25 mouse cellular contexts compared by ENCODE assay signal in genomic region chr4:107038303-107038702, GRCm38 (mm10). TPM values are rescaled to one million over a fixed set of nuclear protein-coding genes. Genes with fewer than 3 reads are reported as not detected.
A peak's percentile ranks its signal among the peaks of the same experiment; 100 is the strongest.
DNase-seq lines count a peak whose midpoint lies in the region; ATAC-seq lines count a peak whose summit lies in the region.
"Had no signal": no experiment of that assay in that cellular context is flagged by ENCODE, and none has a peak within 500 bp of the region (broad histone marks: within the 10 kb centered on the region; RNA-seq: fewer than 3 reads in every experiment).

No protein-coding gene starts in this region.

- ATAC-seq in heart, embryonic 13.5 days (ENCODE audit: extremely low read depth, insufficient number of reproducible peaks, low FRiP score, low TSS enrichment), result no peak
- ATAC-seq in hindbrain, embryonic 16.5 days, result no peak
- ATAC-seq in midbrain, embryonic 14.5 days (ENCODE audit: low FRiP score, low TSS enrichment), result no peak
- ATAC-seq: activated CD4-positive, CD25-positive, alpha-beta regulatory T cell, adult 4 months; inflammation-experienced regulatory T-cells, adult 6 months; lung, postnatal 0 days; Patski had no signal

- H3K4me1 ChIP-seq in heart, embryonic 13.5 days, result peaks cover 12% of the 10 kb centered on the region
- peaks cover 7% of the 10 kb centered on the region for H3K4me1 ChIP-seq in hindbrain, embryonic 16.5 days (ENCODE audit: control insufficient read depth, insufficient read depth, low read depth, low read length)
- H3K4me1 ChIP-seq in midbrain, embryonic 14.5 days (ENCODE audit: control insufficient read depth, insufficient read depth, low read length), result no peaks in the 10 kb centered on the region; the same call in 1 of the 2 replicates
- H3K4me1 ChIP-seq: limb, embryonic 13.5 days had no signal

- no peaks in the 10 kb centered on the region for H3K27me3 ChIP-seq in heart, embryonic 13.5 days (replicated peaks)
- H3K27me3 ChIP-seq in hindbrain, embryonic 16.5 days (replicated peaks; ENCODE audit: control insufficient read depth, insufficient read depth, low read length), result no peaks in the 10 kb centered on the region
- no peaks in the 10 kb centered on the region for H3K27me3 ChIP-seq in midbrain, embryonic 14.5 days (ENCODE audit: control insufficient read depth, insufficient read depth, low read length)
- H3K27me3 ChIP-seq: limb, embryonic 13.5 days; Patski had no signal

- H3K4me2 ChIP-seq in heart, embryonic 13.5 days, result no peak overlapping the region
- H3K4me2 ChIP-seq in hindbrain, embryonic 16.5 days (ENCODE audit: low read length), result no peak overlapping the region
- H3K4me2 ChIP-seq in midbrain, embryonic 14.5 days (ENCODE audit: low read length), result no peak overlapping the region
- H3K4me2 ChIP-seq: limb, embryonic 13.5 days had no signal

- H3K4me3 ChIP-seq in heart, embryonic 13.5 days, result no peak overlapping the region
- H3K4me3 ChIP-seq in hindbrain, embryonic 16.5 days (ENCODE audit: low read length), result no peak overlapping the region
- H3K4me3 ChIP-seq in midbrain, embryonic 14.5 days (replicated peaks; ENCODE audit: low read depth, low read length), result no peak overlapping the region
- H3K4me3 ChIP-seq: erythroblast, embryonic 14.5 days; limb, embryonic 13.5 days had no signal

- intact Hi-C loops in heart, postnatal 14 days (cut with DNase I), result no loop called here
- intact Hi-C loops in left cerebral cortex, postnatal 36 days (cut with DNase I), result no loop called here

- no peak overlapping the region for H3K27ac ChIP-seq in heart, embryonic 13.5 days (replicated peaks)
- peak overlapping the region; percentile 48 for H3K27ac ChIP-seq in hindbrain, embryonic 16.5 days (ENCODE audit: low read depth, low read length)
- peak overlapping the region; percentile 16; the same call in 1 of the 2 replicates for H3K27ac ChIP-seq in midbrain, embryonic 14.5 days (replicated peaks; ENCODE audit: low read depth, low read length)
- H3K27ac ChIP-seq: limb, embryonic 13.5 days; liver, embryonic 14.5 days had no signal

- no peaks in the 10 kb centered on the region for H3K9me3 ChIP-seq in heart, embryonic 13.5 days
- H3K9me3 ChIP-seq in hindbrain, embryonic 16.5 days (ENCODE audit: control insufficient read depth, low read length), result no peaks in the 10 kb centered on the region
- no peaks in the 10 kb centered on the region for H3K9me3 ChIP-seq in midbrain, embryonic 14.5 days (ENCODE audit: control insufficient read depth, low read length)
- H3K9me3 ChIP-seq: limb, embryonic 13.5 days had no signal

- H3K9ac ChIP-seq in heart, embryonic 13.5 days, result 0 out of 2 replicates have a peak overlapping the region, but pooled peaks have one; percentile 12
- no peak overlapping the region for H3K9ac ChIP-seq in hindbrain, embryonic 16.5 days (ENCODE audit: low read depth, low read length)
- H3K9ac ChIP-seq in midbrain, embryonic 14.5 days (replicated peaks; ENCODE audit: low read length), result no peak overlapping the region; the same call in 1 of the 2 replicates
- H3K9ac ChIP-seq: limb, embryonic 13.5 days; liver, embryonic 14.5 days had no signal

- H3K36me3 ChIP-seq in heart, embryonic 13.5 days, result peaks cover 96% of the 10 kb centered on the region
- peaks cover 25% of the 10 kb centered on the region for H3K36me3 ChIP-seq in hindbrain, embryonic 16.5 days (ENCODE audit: control insufficient read depth, insufficient read depth, low read length)
- peaks cover 93% of the 10 kb centered on the region for H3K36me3 ChIP-seq in midbrain, embryonic 14.5 days (ENCODE audit: control insufficient read depth, insufficient read depth, low read length)

- no peak for DNase-seq in heart, postnatal 14 days
- DNase-seq in left cerebral cortex, postnatal 36 days (ENCODE audit: low spot score in 2 of 2), result peak; percentile 34 to 47
- DNase-seq in left cerebral cortex, adult 11 months (ENCODE audit: low spot score), result no peak
- DNase-seq in midbrain, embryonic 14.5 days, result no peak
- DNase-seq in ovary, postnatal 14 days (ENCODE audit: low spot score), result no peak
- DNase-seq: adrenal gland, postnatal 14 days; cerebellum, adult 18-20 months; gastrocnemius, postnatal 10 days; kidney, adult 8-10 months; kidney, postnatal 25 days; layer of hippocampus, postnatal 36 days; thymus, postnatal 14 days had no signal

- 75% methylated on average over 4 of the region's 4 CpGs for WGBS in heart, embryonic 13.5 days
- WGBS in hindbrain, embryonic 16.5 days, result 81% methylated on average over 4 of the region's 4 CpGs
- WGBS in midbrain, embryonic 14.5 days, result 89% methylated on average over 4 of the region's 4 CpGs

RNA-seq across cellular contexts. Expression of gene Mrpl37, which starts 28.4 kb away (rescaled TPM):
- polyA plus RNA-seq in heart, embryonic 13.5 days (2015; fragmentation: Nextera tagmentation; extraction: Ambion mirVana), result 86.4 and 91.1 TPM in 2 replicates
- 10 to 100 TPM; 90.0 to 98.9 TPM for total RNA-seq in heart, postnatal 14 days (2021)
- total RNA-seq in left cerebral cortex, postnatal 36 days (2021), result 10 to 100 TPM; 56.1 to 58.9 TPM
- 83.2 and 86.8 TPM in 2 replicates for polyA plus RNA-seq in hindbrain, embryonic 16.5 days (2015; fragmentation: Nextera tagmentation; extraction: Ambion mirVana)
- polyA plus RNA-seq in midbrain, embryonic 14.5 days (2014; fragmentation: Nextera tagmentation; extraction: Ambion mirVana), result 72.9 and 85.5 TPM in 2 replicates

RNA-seq across cellular contexts. Expression of gene Cyb5rl, which starts 28.5 kb away (rescaled TPM):
- polyA plus RNA-seq in heart, embryonic 13.5 days (2015; fragmentation: Nextera tagmentation; extraction: Ambion mirVana), result 4.3 and 4.6 TPM in 2 replicates
- total RNA-seq in heart, postnatal 14 days (2021), result 10 to 100 TPM; 11.7 to 14.5 TPM
- total RNA-seq in left cerebral cortex, postnatal 36 days (2021), result 1 to 10 TPM; 4.7 to 7.4 TPM
- 4.4 and 4.7 TPM in 2 replicates for polyA plus RNA-seq in hindbrain, embryonic 16.5 days (2015; fragmentation: Nextera tagmentation; extraction: Ambion mirVana)
- polyA plus RNA-seq in midbrain, embryonic 14.5 days (2014; fragmentation: Nextera tagmentation; extraction: Ambion mirVana), result 5.2 and 5.3 TPM in 2 replicates

RNA-seq across cellular contexts. Expression of gene Cdcp2, which starts 58.4 kb away (rescaled TPM):
- not detected in 2 replicates for polyA plus RNA-seq in heart, embryonic 13.5 days (2015; fragmentation: Nextera tagmentation; extraction: Ambion mirVana)
- not detected for total RNA-seq in heart, postnatal 14 days (2021)
- not detected for total RNA-seq in left cerebral cortex, postnatal 36 days (2021)
- polyA plus RNA-seq in hindbrain, embryonic 16.5 days (2015; fragmentation: Nextera tagmentation; extraction: Ambion mirVana), result 0.08 TPM in 1 of 2 replicates, not detected in the other
- 0.08 TPM in 1 of 2 replicates, not detected in the other for polyA plus RNA-seq in midbrain, embryonic 14.5 days (2014; fragmentation: Nextera tagmentation; extraction: Ambion mirVana)
- total RNA-seq: adrenal gland, postnatal 14 days; gastrocnemius, postnatal 10 days; heart, adult 8-10 months; layer of hippocampus, postnatal 36 days; megakaryocyte progenitor cell, adult 5-6 weeks had no signal
- polyA plus RNA-seq: activated CD4-positive, CD25-positive, alpha-beta regulatory T cell, adult 4 months; embryonic facial prominence, embryonic 11.5 days; heart, postnatal 0 days; inflammation-experienced regulatory T-cells, adult 6 months; liver, embryonic 14.5 days; Patski had no signal

Comparison
In these comparisons a context has a peak if more than half of its experiments do, and no peak if none do; other contexts are left out.
1. DNase-seq: peak in left cerebral cortex, postnatal 36 days (2 of 2); none in heart, postnatal 14 days (0 of 2), left cerebral cortex, adult 11 months (single experiment), midbrain, embryonic 14.5 days (single experiment) and ovary, postnatal 14 days (single experiment).